Mouse (Mus musculus) olfactory bulb, adult 2 months (tissue): ENCODE data around the gene Lyst. TPM values are rescaled to one million over a fixed set of nuclear protein-coding genes. Genes with fewer than 3 reads are reported as not detected.

Experiments used
- H3K27ac ChIP-seq: fragments of 200-500 bp; 2 replicates; pipeline ENCODE4 v1.5.1; 2012; ENCODE audit warnings: low read depth, low read length; ENCODE audit not compliant: insufficient read depth
- H3K4me1 ChIP-seq: fragments of 200-500 bp; 2 replicates; pipeline ENCODE4 v1.6.1; 2012; ENCODE audit warnings: low read length; ENCODE audit not compliant: control insufficient read depth, insufficient read depth
- H3K4me3 ChIP-seq: fragments of 200-500 bp; 2 replicates; pipeline ENCODE4 v1.5.1; 2012; ENCODE audit warnings: mild to moderate bottlenecking, low read depth, low read length, moderate library complexity; ENCODE audit not compliant: insufficient read depth
- CTCF ChIP-seq: fragments of 200-500 bp; IDR thresholded peaks from 2 replicates; pipeline ENCODE4 v1.5.1; 2012; ENCODE audit warnings: low read depth, mild to moderate bottlenecking, low read length, moderate library complexity; ENCODE audit not compliant: insufficient read depth
- POLR2A ChIP-seq: fragments of 200-500 bp; IDR thresholded peaks from 2 replicates; pipeline ENCODE4 v1.6.1; 2012; ENCODE audit warnings: mild to moderate bottlenecking, low read depth, low read length, moderate library complexity; ENCODE audit not compliant: insufficient read depth
- WGBS: fragments of 180-500 bp; shearing (Covaris S2); methylation state at CpG from one replicate; pipeline ENCODE4 v1.1.7; 2018; 5-methylcytosine and 5-hydroxymethylcytosine counted together
- polyA plus RNA-seq: library from polyadenylated mRNA; stranded (reverse); fragments of >200 nt; gene quantifications from 2 replicates; pipeline ENCODE4 v1.2.4, GENCODE M21; 2012; ENCODE audit warnings: low replicate concordance; ENCODE audit not compliant: missing spikeins, insufficient read depth, insufficient read length

Lyst gene
- polyA plus RNA-seq, 1 experiment: 50.5 TPM

DNA sequence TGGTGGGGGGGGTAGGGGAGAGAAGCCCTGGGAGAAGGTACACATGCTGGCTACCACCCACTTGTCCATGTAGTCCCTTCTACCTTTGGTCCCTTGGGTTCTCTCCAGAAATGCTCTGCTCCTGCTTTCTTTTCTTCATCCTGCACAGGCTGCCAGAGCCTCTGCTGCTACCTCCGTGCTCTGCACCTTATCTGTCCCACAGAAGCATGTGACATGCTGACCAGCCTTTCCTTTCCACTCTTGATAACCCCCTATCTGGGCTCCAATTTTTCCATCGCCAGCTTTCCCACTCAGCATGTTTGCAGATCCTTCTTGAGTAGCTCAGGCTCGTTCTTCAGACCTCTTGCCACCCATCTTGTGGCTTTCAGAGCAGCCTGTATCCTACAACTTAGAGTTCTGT lies 133.1 kb downstream of the Lyst start:
- no peak overlapping the region for H3K27ac ChIP-seq
- no peaks in the 10 kb centered on the region for H3K4me1 ChIP-seq
- TF ChIP-seq POLR2A (no peak), CTCF (no peak)
- no peak overlapping the region for H3K4me3 ChIP-seq
- WGBS: 92% methylated on average over 3 of the region's 3 CpGs

DNA sequence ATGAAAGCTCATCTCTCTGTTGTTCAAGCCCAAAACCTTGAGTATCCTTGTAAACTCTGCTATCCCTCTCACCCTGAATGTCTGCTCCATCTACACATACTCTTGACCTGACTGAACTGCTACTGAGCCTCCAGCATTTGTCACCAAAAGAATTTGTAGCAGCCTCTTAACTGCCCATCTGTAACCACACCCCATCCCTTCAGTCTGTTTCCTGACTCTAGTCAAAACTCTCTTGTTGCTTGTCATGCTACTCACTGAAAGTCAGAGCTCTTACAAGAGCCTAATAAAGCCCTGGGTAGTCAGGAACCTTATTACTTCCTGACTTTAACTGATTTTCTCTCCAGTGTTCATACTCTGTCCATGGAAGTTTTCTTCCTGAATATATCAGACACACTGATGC lies 133.6 kb downstream of the Lyst start:
- Histone ChIP-seq H3K4me1 (no peaks in the 10 kb centered on the region), H3K4me3 (no peak overlapping the region), H3K27ac (no peak overlapping the region)
- TF ChIP-seq POLR2A (no peak), CTCF (no peak)

DNA sequence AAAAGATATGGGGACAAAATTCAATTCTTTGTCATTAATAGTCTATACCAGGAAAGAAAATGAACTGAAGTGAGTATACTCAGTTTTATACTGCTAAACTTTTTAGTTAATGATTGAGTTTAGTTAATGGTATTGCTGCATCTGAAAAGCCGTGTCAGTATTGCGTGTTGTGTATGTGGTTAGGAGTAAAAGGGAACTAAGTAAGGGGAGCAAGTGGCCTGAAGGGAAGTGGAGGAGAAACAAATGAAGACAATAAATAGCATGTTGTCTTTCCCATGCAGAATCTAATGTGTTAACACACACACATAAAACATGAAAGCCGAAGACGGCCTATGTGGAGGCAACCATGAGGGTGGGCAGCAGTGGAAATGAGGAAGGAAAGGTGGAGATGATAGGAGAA lies 149.0 kb downstream of the Lyst start:
- 98% methylated on average over 4 of the region's 4 CpGs for WGBS
- Histone ChIP-seq H3K4me3 (no peak overlapping the region), H3K27ac (no peak overlapping the region), H3K4me1 (no peaks in the 10 kb centered on the region)
- TF ChIP-seq POLR2A: no peak
- no peak for TF ChIP-seq CTCF

DNA sequence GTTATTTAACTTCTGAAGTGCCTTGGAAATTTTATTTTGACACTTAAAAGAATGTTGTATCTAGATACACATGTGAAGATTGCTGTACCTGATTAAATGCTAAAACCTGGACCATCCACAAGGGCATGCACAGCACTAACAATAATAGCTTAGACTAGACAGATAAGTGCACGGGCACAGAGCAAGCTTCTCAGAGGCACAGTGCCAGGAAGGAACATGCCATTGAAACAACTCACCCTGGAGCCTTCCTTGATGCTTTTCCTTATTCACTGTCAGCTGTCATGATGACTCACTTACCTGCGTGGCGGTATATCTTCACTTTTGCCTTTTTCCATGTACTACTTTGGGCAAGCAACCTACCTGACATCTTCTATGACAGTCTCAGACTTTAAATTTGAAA lies 155.7 kb downstream of the Lyst start:
- Histone ChIP-seq H3K4me3 (no peak overlapping the region), H3K4me1 (no peaks in the 10 kb centered on the region), H3K27ac (no peak overlapping the region)
- TF ChIP-seq POLR2A: no peak
- no peak for TF ChIP-seq CTCF
- 77% methylated on average over 3 of the region's 3 CpGs for WGBS

DNA sequence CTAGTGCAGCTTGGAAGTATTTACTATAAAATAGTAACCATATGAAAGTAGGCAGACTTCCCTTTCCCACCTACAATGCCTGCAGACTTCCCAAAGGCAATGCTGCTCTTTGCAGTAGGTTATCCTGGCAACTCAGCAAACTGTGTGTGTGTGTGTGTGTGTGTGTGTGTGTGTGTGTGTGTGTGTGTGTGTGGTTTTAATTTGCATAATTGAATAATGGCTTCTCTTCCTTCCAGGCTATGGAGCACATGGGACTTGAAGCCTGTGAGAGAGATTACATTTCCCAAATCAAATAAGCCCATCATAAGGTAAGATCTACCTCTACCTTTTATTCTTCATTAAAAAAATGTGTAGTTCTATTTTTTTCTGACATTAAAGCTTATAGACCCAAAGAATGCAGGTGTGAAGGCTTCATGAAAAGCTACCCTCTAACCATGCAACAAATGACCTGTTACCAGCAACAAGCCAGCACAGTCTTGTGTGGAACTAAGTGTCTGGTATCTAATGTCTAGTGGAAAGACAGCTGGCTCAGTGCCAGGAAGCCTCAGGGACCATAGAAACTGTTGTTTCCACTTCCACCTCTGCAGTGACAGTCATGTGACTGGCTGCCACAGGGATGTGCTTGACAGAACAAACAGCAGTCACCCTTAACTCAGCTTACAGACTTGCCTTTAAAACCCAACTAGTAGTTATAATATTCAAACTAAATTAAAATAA lies 185.7 kb downstream of the Lyst start:
- Histone ChIP-seq H3K27ac (no peak overlapping the region), H3K4me1 (peaks cover under 1% of the 10 kb centered on the region; the same call in 1 of the 2 replicates), H3K4me3 (no peak overlapping the region)
- TF ChIP-seq POLR2A (no peak), CTCF (no peak)

DNA sequence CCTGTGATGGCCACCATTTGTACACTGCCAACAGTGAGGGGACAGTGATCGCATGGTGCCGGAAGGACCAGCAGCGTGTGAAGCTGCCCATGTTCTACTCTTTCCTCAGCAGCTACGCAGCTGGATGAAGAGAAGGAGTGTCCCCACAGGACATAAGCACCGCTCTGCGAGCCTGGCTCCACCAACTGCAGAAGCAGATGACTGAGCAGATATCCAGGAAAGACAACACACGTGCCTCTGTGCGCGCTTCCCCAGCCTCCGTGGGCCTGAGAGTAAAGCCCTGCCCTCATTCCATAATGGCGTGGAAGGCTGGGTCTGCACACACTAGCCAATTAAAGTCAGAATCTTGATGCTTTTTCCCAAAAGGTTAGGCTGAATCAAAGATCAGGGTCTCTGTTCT lies 186.9 kb downstream of the Lyst start:
- WGBS: 80% methylated on average over 11 of the region's 11 CpGs
- H3K4me3 ChIP-seq: no peak overlapping the region
- peaks cover 6% of the 10 kb centered on the region for H3K4me1 ChIP-seq
- H3K27ac ChIP-seq: no peak overlapping the region
- no peak for TF ChIP-seq POLR2A
- TF ChIP-seq CTCF: no peak

DNA sequence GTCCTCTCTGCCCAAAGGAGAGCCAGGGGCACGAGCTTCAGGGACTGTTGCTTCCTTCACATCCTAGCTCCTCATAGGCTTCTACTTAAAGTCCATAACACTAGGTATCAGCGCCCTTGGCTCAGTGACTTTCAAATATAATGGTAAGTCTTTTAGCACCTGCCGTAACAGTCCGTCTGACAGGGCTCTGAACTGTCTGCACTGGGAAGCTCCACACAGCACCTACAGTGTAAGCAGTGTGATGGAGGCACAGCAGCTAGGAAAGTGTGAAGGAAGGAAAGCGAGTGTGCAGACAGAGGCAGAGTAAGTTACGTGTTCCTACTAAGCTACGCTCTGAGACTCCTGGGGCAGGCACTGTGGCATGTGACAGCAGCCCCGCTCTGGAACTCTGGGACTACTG lies 187.5 kb downstream of the Lyst start:
- Histone ChIP-seq H3K4me3 (no peak overlapping the region), H3K27ac (no peak overlapping the region), H3K4me1 (peaks cover 6% of the 10 kb centered on the region)
- WGBS: 76% methylated on average over 8 of the region's 8 CpGs
- TF ChIP-seq CTCF (no peak), POLR2A (no peak)

DNA sequence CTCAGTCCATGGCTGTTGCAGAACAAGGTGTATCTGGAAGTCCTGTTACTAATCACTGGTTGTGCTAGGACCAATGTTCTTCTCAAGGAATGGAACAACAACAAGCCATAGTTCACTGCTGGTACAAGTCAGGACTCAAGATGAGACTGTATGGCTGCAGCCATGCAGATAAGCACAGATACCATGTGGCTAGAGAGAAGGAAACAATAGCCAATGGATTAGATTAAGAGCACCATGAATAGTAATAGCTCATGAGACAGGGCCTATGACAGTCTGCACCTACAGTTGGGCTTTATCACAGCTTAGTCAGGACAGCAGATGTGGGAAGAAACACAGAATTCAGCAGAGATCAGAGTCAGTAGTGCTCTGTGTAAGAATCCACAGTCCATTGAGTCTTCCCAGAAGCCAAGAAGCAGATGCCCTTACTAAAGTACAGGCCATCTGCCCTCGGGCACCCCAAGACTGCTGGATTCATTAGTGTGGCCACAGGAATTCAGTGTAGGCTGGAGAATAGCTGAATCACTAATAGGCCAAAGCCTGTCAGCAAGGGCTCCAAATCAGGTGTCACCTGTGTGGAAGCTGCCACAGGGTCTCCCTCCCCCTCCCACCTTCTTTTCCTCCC lies 188.8 kb downstream of the Lyst start:
- Histone ChIP-seq H3K27ac (no peak overlapping the region), H3K4me3 (no peak overlapping the region), H3K4me1 (peaks cover 10% of the 10 kb centered on the region)
- WGBS: 74% methylated on average over 1 of the region's 1 CpGs
- TF ChIP-seq CTCF: no peak
- TF ChIP-seq POLR2A: no peak

DNA sequence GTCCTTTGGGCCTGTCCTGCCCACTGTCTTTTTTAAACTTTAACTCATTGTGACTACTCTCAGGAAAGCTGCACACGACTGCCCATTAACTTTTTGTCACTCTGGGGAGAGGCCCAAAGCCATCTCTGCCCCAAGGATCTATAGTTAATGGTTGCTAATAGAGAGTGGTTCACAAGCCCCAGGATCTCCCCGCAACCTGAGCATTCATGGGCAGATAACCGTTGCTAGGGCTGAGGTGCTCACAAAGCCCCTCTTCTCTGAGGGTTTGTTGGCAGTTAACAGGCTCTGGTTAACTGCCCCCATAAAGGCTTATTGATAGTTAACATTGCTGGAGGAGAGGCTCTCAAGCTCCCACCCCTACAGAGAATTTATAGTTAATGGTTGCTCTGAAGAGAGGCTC lies 190.1 kb downstream of the Lyst start:
- no peak overlapping the region for H3K4me3 ChIP-seq
- H3K4me1 ChIP-seq: peaks cover 10% of the 10 kb centered on the region
- 83% methylated on average over 3 of the region's 3 CpGs for WGBS
- TF ChIP-seq POLR2A (no peak), CTCF (no peak)
- H3K27ac ChIP-seq: no peak overlapping the region
